Mouse (Mus musculus) liver, postnatal 0 days (tissue): ENCODE measurements around the gene 1700092M07Rik.

Source experiments
- CTCF ChIP-seq: sonication (generic); IDR thresholded peaks from 2 replicates; pipeline ENCODE4 v1.5.1; 2016; ENCODE audit warnings: antibody characterized with exemption, low read depth
- EP300 ChIP-seq: IDR thresholded peaks from 2 replicates; pipeline ENCODE4 v1.6.1; 2016; ENCODE audit warnings: antibody characterized with exemption, low read depth, mild to moderate bottlenecking

DNA sequence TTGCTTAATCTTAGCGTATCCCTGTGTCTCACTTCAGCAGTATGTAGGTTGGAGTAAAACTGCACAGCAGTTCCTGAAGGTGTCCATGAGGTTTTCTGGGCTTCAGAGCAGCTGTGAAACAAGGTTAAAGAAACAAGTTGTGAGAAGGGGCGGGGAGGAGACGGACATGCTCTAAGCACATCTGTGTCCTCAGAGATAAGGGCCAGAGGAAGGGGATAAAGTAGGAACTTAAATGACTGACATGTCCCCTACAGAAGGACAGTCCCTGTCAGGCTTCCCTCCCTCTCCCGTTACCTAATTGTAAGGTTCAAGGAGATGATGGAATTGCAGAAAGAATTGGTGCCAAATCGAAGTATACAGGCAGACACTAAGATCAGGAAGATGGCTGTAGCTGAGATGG lies 32.5 kb downstream of the 1700092M07Rik start:
- TF ChIP-seq CTCF (no peak), EP300 (no peak)
